Mouse (Mus musculus) olfactory bulb, adult 2 months (tissue): ENCODE measurements at regions not wholly inside any gene's neighbourhood (a gene's known extent, or its start where the extent isn't known, plus 50 kb on each side); places are given as distances from the start of the nearest gene placed in this dataset.

Source experiments
- CTCF ChIP-seq: fragments of 200-500 bp; IDR thresholded peaks from 2 replicates; pipeline ENCODE4 v1.5.1; 2012; ENCODE audit warnings: low read depth, mild to moderate bottlenecking, low read length, moderate library complexity; ENCODE audit not compliant: insufficient read depth
- POLR2A ChIP-seq: fragments of 200-500 bp; IDR thresholded peaks from 2 replicates; pipeline ENCODE4 v1.6.1; 2012; ENCODE audit warnings: mild to moderate bottlenecking, low read depth, low read length, moderate library complexity; ENCODE audit not compliant: insufficient read depth

- TF ChIP-seq CTCF (no peak), POLR2A (no peak)
These were observed 244.1 kb downstream of the Enc1 start for GRCm38 (mm10) chr13:97484808-97485545.
